Mouse (Mus musculus) midbrain, embryonic 16.5 days (tissue): ENCODE measurements around the gene Gbp6. TPM values are rescaled to one million over a fixed set of nuclear protein-coding genes. Genes with fewer than 3 reads are reported as not detected.
"Not testable (repeated sequence)": the region's sequence is repeated elsewhere in the genome, so short reads cannot be mapped to it uniquely, and the experiment has no call there.

Source experiments
- ATAC-seq: fragments of 200-750 bp; cut with Nextera tagmentation; 2 replicates; pipeline ENCODE4 v1.8.0; 2017; ENCODE audit warnings: moderate TSS enrichment
- H3K27ac ChIP-seq: fragments of 300-500 bp; sonication (generic); 2 replicates; pipeline ENCODE4 v1.5.1; 2014; ENCODE audit warnings: mild to moderate bottlenecking, low read length, mixed read lengths
- H3K27me3 ChIP-seq: fragments of 300-500 bp; sonication (generic); 2 replicates; pipeline ENCODE4 v1.6.1; 2014; ENCODE audit warnings: low read depth, low read length, mixed read lengths; ENCODE audit not compliant: control insufficient read depth, insufficient read depth
- H3K36me3 ChIP-seq: fragments of 300-500 bp; sonication (generic); 2 replicates; pipeline ENCODE4 v1.6.1; 2014; ENCODE audit warnings: mild to moderate bottlenecking, low read length, moderate library complexity, mixed read lengths; ENCODE audit not compliant: control insufficient read depth, insufficient read depth
- H3K4me1 ChIP-seq: fragments of 300-500 bp; sonication (generic); 2 replicates; pipeline ENCODE4 v1.6.1; 2014; ENCODE audit warnings: mild to moderate bottlenecking, low read length, mixed read lengths; ENCODE audit not compliant: control insufficient read depth, insufficient read depth
- H3K4me2 ChIP-seq: fragments of 300-500 bp; sonication (generic); 2 replicates; pipeline ENCODE4 v1.6.1; 2014; ENCODE audit warnings: mild to moderate bottlenecking, low read length, mixed read lengths
- H3K4me3 ChIP-seq: fragments of 300-500 bp; sonication (generic); 2 replicates; pipeline ENCODE4 v1.5.1; 2014; ENCODE audit warnings: low read depth, mild to moderate bottlenecking, low read length, moderate library complexity, mixed read lengths
- H3K9ac ChIP-seq: fragments of 300-500 bp; sonication (generic); 2 replicates; pipeline ENCODE4 v1.6.1; 2014; ENCODE audit warnings: low read depth, low read length, mixed read lengths
- H3K9me3 ChIP-seq: fragments of 300-500 bp; sonication (generic); replicated peaks from 2 replicates; pipeline ENCODE4 v1.6.1; 2014; ENCODE audit warnings: mild to moderate bottlenecking, low read length, mixed read lengths; ENCODE audit not compliant: control insufficient read depth, poor library complexity, severe bottlenecking
- WGBS: fragments of 180-500 bp; shearing (Covaris S2); extraction: QIAGEN DNeasy Blood & Tissue Kit; methylation state at CpG from one replicate; pipeline ENCODE4 v1.1.7; 2014; 5-methylcytosine and 5-hydroxymethylcytosine counted together
- polyA plus RNA-seq: library from polyadenylated mRNA; unstranded; fragments of >200 nt; fragmentation: Nextera tagmentation; extraction: Ambion mirVana; gene quantifications from 2 replicates; pipeline ENCODE4 v1.2.1, GENCODE M21; 2015

Gene Gbp6
- polyA plus RNA-seq, 1 experiment from 2014 or later: 2.0 TPM

DNA sequence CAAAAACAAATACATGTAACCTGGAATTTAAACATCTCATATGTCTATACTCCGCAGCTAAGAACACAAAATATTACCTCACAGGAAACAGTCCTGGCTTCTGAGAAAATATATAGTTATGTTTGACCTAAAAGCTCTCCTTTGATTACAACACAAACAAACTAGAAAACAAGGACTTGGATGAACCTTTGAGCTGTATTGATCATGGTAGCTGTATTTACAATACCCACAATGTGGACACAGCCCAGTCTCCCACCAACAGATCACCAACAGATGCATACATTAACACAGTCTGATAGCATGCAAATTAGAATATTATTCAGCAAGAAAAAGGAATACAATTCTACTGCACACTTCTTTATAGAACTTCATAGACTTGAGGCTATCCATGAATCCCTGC, 55.1 kb downstream of the Gbp6 start:
- not testable (repeated sequence) for ATAC-seq, H3K27me3 ChIP-seq, H3K4me2 ChIP-seq, H3K4me1 ChIP-seq, H3K9ac ChIP-seq, H3K27ac ChIP-seq, H3K9me3 ChIP-seq, H3K36me3 ChIP-seq, H3K4me3 ChIP-seq
- 94% methylated on average over 1 of the region's 1 CpGs for WGBS

GRCm38 (mm10) chr5:105236040-105236439, 57.5 kb downstream of the Gbp6 start:
- H3K27me3 ChIP-seq, H3K36me3 ChIP-seq, H3K27ac ChIP-seq, H3K4me3 ChIP-seq, H3K9me3 ChIP-seq, H3K4me2 ChIP-seq, H3K9ac ChIP-seq, ATAC-seq, H3K4me1 ChIP-seq: not testable (repeated sequence)
- WGBS: 80% methylated on average over 2 of the region's 3 CpGs

Other genes with a start within 250 kb of the Gbp6 start
- gene Gbp9, start 154.2 kb downstream of the Gbp6 start, polyA plus RNA-seq: 0.86 and 1.1 TPM in 2 replicates
- 0.39 and 0.47 TPM in 2 replicates for gene Gbp8, start 154.2 kb downstream of the Gbp6 start, polyA plus RNA-seq
- gene Gbp4, start 154.1 kb downstream of the Gbp6 start, polyA plus RNA-seq: 0.82 and 0.93 TPM in 2 replicates
- 0.87 and 0.92 TPM in 2 replicates for gene Gbp10, start 54.2 kb downstream of the Gbp6 start, polyA plus RNA-seq
- gene Gm43302, start within 50 bp of the Gbp6 start, polyA plus RNA-seq: 0.06 and 0.31 TPM in 2 replicates
- gene Lrrc8b, start 122.1 kb upstream of the Gbp6 start, polyA plus RNA-seq: 17.5 and 18.5 TPM in 2 replicates
- 10.4 and 13.0 TPM in 2 replicates for gene Lrrc8c, start 225.7 kb upstream of the Gbp6 start, polyA plus RNA-seq